Mouse (Mus musculus): ENCODE measurements at regions not wholly inside any gene's neighbourhood (a gene's known extent, or its start where the extent isn't known, plus 50 kb on each side); places are given as distances from the start of the nearest gene placed in this dataset.
A peak's percentile ranks its signal among the peaks of the same experiment; 100 is the strongest.

DNA sequence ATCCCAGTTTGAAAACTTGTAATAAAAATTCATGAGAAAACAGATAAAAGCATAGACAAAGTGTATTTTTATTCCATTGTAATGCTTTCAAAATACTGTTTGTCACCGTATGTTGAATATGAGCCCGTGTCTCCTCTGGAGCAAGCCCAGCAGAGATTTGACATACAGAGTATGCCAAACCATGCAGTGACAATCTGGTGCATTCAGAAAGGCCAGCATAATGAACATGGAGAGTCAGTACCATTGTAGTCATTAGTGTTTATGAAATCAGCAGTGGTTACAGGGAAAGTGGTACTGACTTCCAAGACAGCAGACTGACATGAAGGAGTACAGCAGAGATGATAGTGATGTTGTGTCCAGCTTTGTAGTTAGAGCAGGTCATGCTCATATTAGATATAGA lies 1034.9 kb downstream of the Gm597 start:
- no peak overlapping the region for H3K4me2 ChIP-seq (ENCODE audit: low read length)
- H3K4me3 ChIP-seq (ENCODE audit: low read depth, low read length), result no peak overlapping the region
- H3K27me3 ChIP-seq (replicated peaks; ENCODE audit: control insufficient read depth, insufficient read depth, low read length), result no peaks in the 10 kb centered on the region
- H3K36me3 ChIP-seq (ENCODE audit: control insufficient read depth, insufficient read depth, low read length), result no peaks in the 10 kb centered on the region
- no peaks in the 10 kb centered on the region for H3K9me3 ChIP-seq (replicated peaks; ENCODE audit: control insufficient read depth, low read length)
- ATAC-seq (no peak), DNase-seq (ENCODE audit: low spot score) (peak; percentile 4)
- WGBS, result 83% methylated on average over 2 of the region's 2 CpGs
- H3K4me1 ChIP-seq (ENCODE audit: control insufficient read depth, insufficient read depth, low read length), result no peaks in the 10 kb centered on the region
- H3K9ac ChIP-seq (ENCODE audit: low read length), result no peak overlapping the region
- no peak overlapping the region for H3K27ac ChIP-seq (ENCODE audit: low read depth, low read length)

Data from forebrain, embryonic 14.5 days (tissue).